Mouse (Mus musculus): ENCODE results near the gene Slc9a3.

The Slc9a3 gene

GRCm38 (mm10) chr13:74145983-74146622, 24.8 kb downstream of the Slc9a3 start:
- DNase-seq (ENCODE audit: low read depth, low spot score): no peak

DNA sequence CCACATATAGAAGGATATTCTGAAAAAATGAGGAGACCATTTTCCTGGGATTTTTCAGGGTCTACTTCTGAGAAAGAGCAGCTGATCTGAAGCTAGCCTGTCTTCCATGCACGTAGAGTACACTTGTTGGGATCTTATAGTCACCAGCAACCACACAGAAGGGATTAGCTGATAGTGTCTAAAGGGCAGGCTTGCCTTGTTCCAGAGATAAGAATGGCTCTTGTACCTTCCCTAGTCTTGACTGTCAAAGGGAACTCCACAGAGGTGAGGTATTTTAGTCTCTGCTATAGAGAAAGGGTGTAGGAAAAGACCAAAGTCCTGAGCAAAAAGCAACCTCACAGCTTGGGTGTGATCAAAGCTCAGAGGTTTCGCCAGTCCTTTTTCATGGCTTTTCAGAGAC, 26.1 kb downstream of the Slc9a3 start:
- DNase-seq (ENCODE audit: low read depth, low spot score): no peak

GRCm38 (mm10) chr13:74166348-74167056, 45.2 kb downstream of the Slc9a3 start:
- peak; percentile 16 for DNase-seq (ENCODE audit: low read depth, low spot score)

DNA sequence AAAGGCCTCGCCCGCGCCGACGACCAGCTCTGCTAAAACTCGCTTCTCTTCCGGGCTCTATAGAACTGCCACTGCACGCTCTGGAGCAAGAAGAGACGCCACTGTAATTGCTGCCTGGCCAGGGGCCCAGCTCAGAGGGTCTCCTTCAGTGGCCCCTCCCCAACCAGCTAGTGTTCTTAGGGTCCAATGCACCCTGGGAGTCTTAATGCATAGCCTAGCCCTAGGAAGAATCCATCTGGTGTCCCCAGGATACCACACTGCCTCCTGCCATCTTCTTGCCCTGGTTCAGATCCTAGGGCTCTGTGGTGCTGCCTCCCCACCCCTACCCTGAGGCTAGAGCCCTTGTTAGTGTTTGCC, 45.8 kb downstream of the Slc9a3 start:
- DNase-seq (ENCODE audit: low read depth, low spot score): no peak

- no peak for DNase-seq (ENCODE audit: low read depth, low spot score)
Observed at GRCm38 (mm10) chr13:74167492-74167891, 46.2 kb downstream of the Slc9a3 start.

DNA sequence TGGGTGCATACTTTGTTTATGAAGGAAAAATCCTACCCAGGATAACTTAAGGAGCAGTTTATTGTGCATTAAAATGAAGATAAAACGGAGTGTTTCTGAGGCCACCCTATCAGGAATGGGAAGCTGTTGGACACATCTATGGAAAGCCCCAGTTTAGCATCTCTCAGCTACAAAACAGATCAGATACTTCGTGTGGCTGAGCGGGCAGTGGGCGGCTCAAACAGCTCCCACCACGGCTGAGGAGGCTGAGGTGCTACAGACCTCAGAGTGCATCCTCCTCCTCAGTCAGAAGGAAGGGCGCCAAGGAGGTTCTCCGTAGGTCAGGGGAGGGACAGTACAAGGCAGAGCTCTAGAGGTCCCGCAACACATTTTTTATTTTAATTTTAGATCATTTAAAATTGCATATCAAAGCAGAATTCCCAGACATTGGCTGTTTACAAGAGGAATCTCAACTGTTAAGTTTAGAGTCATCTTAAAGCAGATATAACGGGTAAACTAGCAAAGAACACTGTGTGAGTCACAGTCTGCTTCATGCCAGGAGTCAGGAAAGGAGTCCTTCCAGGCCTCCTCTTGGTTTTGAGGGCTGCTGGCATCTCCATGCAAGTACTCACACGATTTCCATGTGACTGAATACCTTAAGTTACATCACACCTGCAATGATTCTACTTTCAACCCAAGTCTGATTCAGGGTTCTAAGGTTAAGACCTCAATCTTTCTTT, 48.3 kb downstream of the Slc9a3 start:
- no peak for DNase-seq (ENCODE audit: low read depth, low spot score)

DNA sequence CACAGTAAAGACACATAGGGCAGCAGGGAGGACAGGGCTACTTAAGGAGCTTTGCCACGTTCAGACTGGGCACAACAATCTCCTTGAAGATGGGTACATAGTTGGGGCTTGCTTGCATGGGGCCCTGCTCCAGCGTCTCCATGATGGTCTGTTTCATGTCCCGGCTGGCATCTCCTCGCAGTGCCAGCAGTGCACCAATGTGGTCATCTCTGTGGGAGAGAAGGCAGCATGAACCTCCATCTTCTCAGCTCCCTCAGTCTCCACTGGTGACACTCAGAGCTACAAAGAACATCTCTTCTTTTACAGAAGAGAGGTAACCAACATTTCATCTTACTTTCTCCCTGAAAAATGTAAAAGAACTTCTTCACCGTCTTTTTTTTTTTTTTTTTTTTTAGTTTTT, 50.8 kb downstream of the Slc9a3 start:
- DNase-seq (ENCODE audit: low read depth, low spot score): no peak

DNA sequence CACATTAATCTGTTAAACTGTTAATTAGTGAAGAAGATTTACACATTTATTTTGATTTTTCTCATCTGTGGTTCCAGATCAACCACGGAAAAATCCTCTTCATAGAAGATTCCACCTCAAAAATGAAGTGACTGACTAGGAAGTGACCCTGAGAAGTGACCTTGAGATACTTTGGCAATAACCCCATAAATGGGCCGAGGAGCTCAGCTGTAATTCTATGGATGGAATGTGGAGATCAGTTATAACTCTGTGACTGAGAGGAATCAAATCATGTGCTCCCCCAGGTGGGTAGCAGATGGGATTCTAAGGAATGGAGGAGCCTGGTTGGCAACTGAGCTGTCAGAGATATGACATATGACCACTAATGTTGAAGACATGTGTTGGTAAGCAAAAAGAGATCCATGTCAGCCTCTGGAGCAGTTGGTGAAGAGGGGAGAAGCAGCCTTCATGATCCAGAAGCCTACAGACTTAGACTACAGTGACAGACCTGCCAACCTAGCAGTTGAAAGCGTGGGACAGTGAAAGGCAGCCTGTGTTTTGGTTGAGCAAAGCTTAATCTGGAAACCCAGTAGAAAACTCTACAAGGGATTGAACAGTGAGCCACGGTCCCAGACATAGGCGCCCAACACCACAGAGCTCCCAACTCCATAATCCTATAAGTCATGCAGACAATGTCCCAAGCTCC, 61.9 kb downstream of the Slc9a3 start:
- no peak for DNase-seq (ENCODE audit: low read depth, low spot score)

DNA sequence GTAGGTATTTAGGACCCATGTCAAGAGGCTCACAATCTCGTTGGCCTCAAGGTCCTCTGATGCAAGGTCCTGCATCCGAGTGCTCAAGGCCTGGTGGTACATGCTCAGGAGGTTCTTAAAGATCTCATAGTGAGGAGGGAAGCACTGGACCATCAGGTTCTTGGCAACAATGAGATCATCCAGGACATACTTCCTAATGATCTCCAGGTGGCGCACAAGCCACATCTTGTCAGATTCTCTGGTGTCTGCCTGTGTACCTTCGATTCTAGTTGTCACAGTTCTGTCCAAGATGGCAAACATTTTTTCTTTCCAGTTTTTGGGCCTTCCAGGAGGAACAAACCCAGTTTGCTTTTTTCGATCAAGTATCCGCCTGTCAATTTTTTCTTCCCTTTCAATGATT, 71.4 kb downstream of the Slc9a3 start:
- DNase-seq (ENCODE audit: low read depth, low spot score): no peak

- DNase-seq (ENCODE audit: low read depth, low spot score): no peak
Observed at GRCm38 (mm10) chr13:74196451-74196850, 75.2 kb downstream of the Slc9a3 start.

GRCm38 (mm10) chr13:74208317-74208985, 87.2 kb downstream of the Slc9a3 start, which contains the start of gene Exoc3:
TSS of gene Exoc3 (minus strand) at chr13:74208732.
- DNase-seq (ENCODE audit: low read depth, low spot score): peak; percentile 81

DNA sequence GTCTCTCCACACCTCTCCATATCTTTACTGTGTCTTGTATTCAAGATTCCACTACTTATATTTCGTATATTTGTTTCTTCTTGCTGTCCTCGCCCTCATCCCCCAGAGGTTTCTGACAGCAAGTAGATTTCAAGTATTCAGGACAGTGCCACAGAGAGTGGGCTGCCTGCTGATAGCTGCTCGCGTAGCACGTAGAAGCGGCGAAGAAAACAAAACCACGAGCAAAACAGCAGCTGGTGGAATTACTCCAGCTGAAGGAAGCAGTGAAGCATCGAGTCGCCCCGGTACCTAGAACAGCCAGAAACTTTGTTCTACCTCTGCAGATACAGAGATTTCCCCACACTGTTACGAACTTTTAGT, 87.7 kb downstream of the Slc9a3 start:
- no peak for DNase-seq (ENCODE audit: low read depth, low spot score)

GRCm38 (mm10) chr13:74218441-74218840, 97.2 kb downstream of the Slc9a3 start:
- DNase-seq (ENCODE audit: low read depth, low spot score): no peak
